Mouse (Mus musculus): ENCODE results near the gene Spata20. TPM values are rescaled to one million over a fixed set of nuclear protein-coding genes. Genes with fewer than 3 reads are reported as not detected.

Spata20 gene
- polyA plus RNA-seq (2017; shearing (Covaris generic)) = not detected

GRCm38 (mm10) chr11:94486001-94486400 is at the start of gene Spata20:
Spata20 (minus strand) TSS chr11:94486179.
- peak; percentile 46 for ATAC-seq

- ATAC-seq = no peak
Measured at GRCm38 (mm10) chr11:94533171-94533570, 47.2 kb upstream of the Spata20 start.

- no peak for ATAC-seq
Measured at GRCm38 (mm10) chr11:94528879-94529278, 42.9 kb upstream of the Spata20 start.

GRCm38 (mm10) chr11:94526171-94526879 is 40.3 kb upstream of the Spata20 start:
- ATAC-seq = no peak

- ATAC-seq = no peak
Measured at GRCm38 (mm10) chr11:94521219-94521843, 35.4 kb upstream of the Spata20 start, which contains the start of gene Mycbpap. Mycbpap (minus strand) TSS chr11:94521742.

GRCm38 (mm10) chr11:94513452-94513851 is 27.5 kb upstream of the Spata20 start:
- no peak for ATAC-seq

GRCm38 (mm10) chr11:94508976-94509375 is 23.0 kb upstream of the Spata20 start:
- no peak for ATAC-seq

- ATAC-seq = no peak
Measured at GRCm38 (mm10) chr11:94501482-94501881, 15.5 kb upstream of the Spata20 start.

- ATAC-seq = no peak
Measured at GRCm38 (mm10) chr11:94500362-94500761, 14.4 kb upstream of the Spata20 start.

GRCm38 (mm10) chr11:94499661-94500152 is 13.7 kb upstream of the Spata20 start, which contains the start of gene Epn3:
Epn3 (minus strand) TSS chr11:94499974.
- ATAC-seq = no peak

GRCm38 (mm10) chr11:94499035-94499434 is 13.1 kb upstream of the Spata20 start:
- no peak for ATAC-seq

- ATAC-seq = no peak
Measured at GRCm38 (mm10) chr11:94498093-94498996, 12.4 kb upstream of the Spata20 start.

GRCm38 (mm10) chr11:94495415-94495814 is 9.4 kb upstream of the Spata20 start:
- no peak for ATAC-seq

GRCm38 (mm10) chr11:94491749-94492099 is 5.7 kb upstream of the Spata20 start:
- ATAC-seq = no peak

GRCm38 (mm10) chr11:94491035-94491748 is 5.2 kb upstream of the Spata20 start:
- no peak for ATAC-seq

GRCm38 (mm10) chr11:94489745-94490144 is 3.8 kb upstream of the Spata20 start:
- no peak for ATAC-seq

GRCm38 (mm10) chr11:94488767-94489533 is 3.0 kb upstream of the Spata20 start:
- ATAC-seq = no peak

- ATAC-seq = no peak
Measured at GRCm38 (mm10) chr11:94485223-94485622, 756 bp downstream of the Spata20 start.

GRCm38 (mm10) chr11:94484636-94485035 is 1.3 kb downstream of the Spata20 start:
- ATAC-seq = no peak

- no peak for ATAC-seq
Measured at GRCm38 (mm10) chr11:94483921-94484320, 2.1 kb downstream of the Spata20 start.

GRCm38 (mm10) chr11:94483436-94483835 is 2.5 kb downstream of the Spata20 start:
- no peak for ATAC-seq
